Mouse (Mus musculus): ENCODE results near the gene Mum1. TPM values are rescaled to one million over a fixed set of nuclear protein-coding genes. Genes with fewer than 3 reads are reported as not detected.
A peak's percentile ranks its signal among the peaks of the same experiment; 100 is the strongest.

The Mum1 gene
- polyA plus RNA-seq, 1 experiment from 2014 or later: 43.7 TPM

DNA sequence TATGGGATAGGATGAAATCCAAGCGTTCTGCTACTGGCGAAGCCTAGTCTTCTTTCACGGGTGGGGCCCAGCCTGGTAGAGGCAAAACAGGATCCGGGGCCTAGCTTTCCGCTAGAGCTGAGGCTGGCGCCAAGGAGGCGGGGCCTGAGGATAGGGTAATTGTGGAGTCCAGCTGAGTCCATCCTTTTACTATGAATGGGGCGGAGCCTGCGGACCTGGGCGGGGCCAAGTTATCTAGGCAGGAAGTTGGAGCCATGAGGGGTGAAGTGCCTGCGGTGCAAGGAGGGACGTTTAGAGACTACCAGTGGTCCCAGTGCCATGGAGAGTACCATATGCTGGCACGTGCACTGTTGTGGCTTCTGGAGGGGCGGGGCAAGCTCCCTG, 35.3 kb downstream of the Mum1 start:
- Histone ChIP-seq H3K4me2 (peak overlapping the region; percentile 100), H3K27me3 (replicated peaks) (no peaks in the 10 kb centered on the region), H3K36me3 (peaks cover 25% of the 10 kb centered on the region), H3K4me1 (peaks cover 49% of the 10 kb centered on the region), H3K9ac (peak overlapping the region; percentile 81), H3K27ac (replicated peaks) (peak overlapping the region; percentile 98), H3K4me3 (peak overlapping the region; percentile 70), H3K9me3 (no peaks in the 10 kb centered on the region)
- WGBS: under 1% methylated on average over 14 of the region's 14 CpGs
- peak; percentile 59 for ATAC-seq (ENCODE audit: extremely low read depth, insufficient number of reproducible peaks, low FRiP score, low TSS enrichment)

DNA sequence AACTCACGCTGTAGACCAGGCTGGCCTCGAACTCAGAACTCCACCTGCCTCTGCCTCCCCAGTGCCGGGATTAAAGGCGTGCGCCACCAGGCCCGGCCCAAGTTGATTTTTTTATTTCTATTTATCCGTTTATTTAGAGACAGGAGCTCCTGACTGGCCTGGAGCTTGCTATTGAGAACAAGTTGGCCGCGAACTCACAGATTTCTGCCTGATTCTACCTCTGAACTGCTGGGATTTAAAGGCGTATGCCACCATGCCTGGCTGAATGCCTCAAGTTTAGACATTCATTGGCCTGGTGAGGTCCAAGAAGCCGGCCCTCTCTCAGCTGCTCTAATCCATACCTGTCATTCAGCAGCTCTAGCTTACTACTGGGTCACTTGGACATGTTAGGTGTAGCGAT, 35.9 kb downstream of the Mum1 start:
- no peak for ATAC-seq (ENCODE audit: extremely low read depth, insufficient number of reproducible peaks, low FRiP score, low TSS enrichment)
- no peaks in the 10 kb centered on the region for H3K27me3 ChIP-seq (replicated peaks)
- peak overlapping the region; percentile 98 for H3K27ac ChIP-seq (replicated peaks)
- peaks cover 55% of the 10 kb centered on the region for H3K4me1 ChIP-seq
- WGBS: 74% methylated on average over 12 of the region's 12 CpGs
- H3K4me3 ChIP-seq: peak overlapping the region; percentile 70
- H3K36me3 ChIP-seq: peaks cover 22% of the 10 kb centered on the region
- peak overlapping the region; percentile 81 for H3K9ac ChIP-seq
- peak overlapping the region; percentile 100 for H3K4me2 ChIP-seq
- no peaks in the 10 kb centered on the region for H3K9me3 ChIP-seq

DNA sequence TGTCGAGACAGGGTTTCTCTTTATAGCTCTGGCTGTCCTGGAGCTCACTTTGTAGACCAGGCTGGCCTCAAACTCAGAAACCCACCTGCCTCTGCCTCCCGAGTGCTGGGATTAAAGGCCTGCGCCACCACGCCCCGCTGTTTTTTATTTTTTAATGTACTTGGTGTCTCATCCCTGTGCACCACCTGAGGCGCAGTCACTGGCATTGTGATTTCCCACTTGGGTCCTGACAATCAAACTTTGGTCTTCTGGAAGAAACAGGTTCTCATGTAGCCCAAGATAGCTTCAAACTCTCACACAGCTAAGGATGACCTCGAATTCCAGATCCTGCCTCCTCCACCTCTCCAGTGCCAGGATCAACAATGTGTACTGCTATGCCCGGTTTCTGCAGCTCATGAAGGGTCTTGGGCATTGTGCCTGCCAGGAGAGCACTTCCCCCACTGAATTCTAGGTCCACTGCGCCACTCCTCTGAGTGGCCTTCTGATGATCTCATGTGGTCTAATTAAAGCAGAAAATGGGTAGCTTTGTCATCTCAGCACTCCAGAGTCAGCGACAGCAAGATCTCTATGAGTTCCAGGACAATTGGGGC, 36.6 kb downstream of the Mum1 start:
- Histone ChIP-seq H3K27ac (replicated peaks) (no peak overlapping the region), H3K9ac (no peak overlapping the region), H3K4me2 (no peak overlapping the region), H3K27me3 (replicated peaks) (no peaks in the 10 kb centered on the region), H3K4me3 (no peak overlapping the region), H3K9me3 (no peaks in the 10 kb centered on the region), H3K4me1 (peaks cover 62% of the 10 kb centered on the region), H3K36me3 (peaks cover 23% of the 10 kb centered on the region)
- 87% methylated on average over 10 of the region's 10 CpGs for WGBS
- ATAC-seq (ENCODE audit: extremely low read depth, insufficient number of reproducible peaks, low FRiP score, low TSS enrichment): no peak

DNA sequence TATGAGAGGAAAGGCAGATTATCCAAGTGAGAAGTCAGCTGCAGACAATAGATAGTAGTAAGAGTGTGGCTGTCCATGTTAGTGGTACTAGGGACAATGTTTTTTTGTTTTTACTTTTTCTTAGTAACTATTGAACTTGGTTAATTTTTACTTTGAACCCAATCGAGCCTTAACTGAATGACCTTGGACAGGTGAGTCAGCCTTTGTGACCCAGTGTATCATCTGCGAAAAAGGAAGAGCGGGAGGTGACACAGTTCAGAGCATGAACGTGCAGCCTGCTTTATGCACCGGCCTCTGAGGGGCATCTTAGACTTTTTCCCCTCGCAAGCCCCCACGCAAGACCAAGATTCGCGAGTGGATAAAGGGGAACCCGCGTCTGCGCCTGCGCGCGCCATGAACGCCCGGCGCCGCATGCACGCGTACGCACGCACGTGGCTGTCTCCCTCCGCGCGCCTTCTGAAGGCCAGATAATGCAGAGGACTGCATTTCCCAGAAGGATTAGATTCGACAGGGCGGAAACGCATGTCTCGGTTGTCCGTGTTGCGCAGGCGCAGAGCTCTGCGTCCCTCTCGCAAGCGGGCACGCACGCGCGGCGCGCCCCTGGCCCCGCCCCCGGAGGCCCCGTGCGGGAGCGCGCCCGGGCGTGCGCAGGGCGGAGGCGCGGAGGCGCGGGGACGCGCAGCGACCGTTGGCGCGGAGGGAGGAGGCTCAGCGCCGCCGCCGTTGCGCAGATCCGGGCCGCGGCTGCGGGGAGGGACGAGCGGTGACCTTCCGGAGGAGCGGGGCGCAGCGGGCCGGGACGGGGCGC, 38.3 kb downstream of the Mum1 start:
- H3K36me3 ChIP-seq: peaks cover 24% of the 10 kb centered on the region
- H3K27ac ChIP-seq (replicated peaks): peak overlapping the region; percentile 87
- peaks cover 65% of the 10 kb centered on the region for H3K4me1 ChIP-seq
- H3K9ac ChIP-seq: peak overlapping the region; percentile 100
- under 1% methylated on average over 81 of the region's 81 CpGs for WGBS
- H3K4me2 ChIP-seq: peak overlapping the region; percentile 93
- H3K27me3 ChIP-seq (replicated peaks): no peaks in the 10 kb centered on the region
- peak; percentile 45 for ATAC-seq (ENCODE audit: extremely low read depth, insufficient number of reproducible peaks, low FRiP score, low TSS enrichment)
- H3K4me3 ChIP-seq: peak overlapping the region; percentile 96
- H3K9me3 ChIP-seq: no peaks in the 10 kb centered on the region

DNA sequence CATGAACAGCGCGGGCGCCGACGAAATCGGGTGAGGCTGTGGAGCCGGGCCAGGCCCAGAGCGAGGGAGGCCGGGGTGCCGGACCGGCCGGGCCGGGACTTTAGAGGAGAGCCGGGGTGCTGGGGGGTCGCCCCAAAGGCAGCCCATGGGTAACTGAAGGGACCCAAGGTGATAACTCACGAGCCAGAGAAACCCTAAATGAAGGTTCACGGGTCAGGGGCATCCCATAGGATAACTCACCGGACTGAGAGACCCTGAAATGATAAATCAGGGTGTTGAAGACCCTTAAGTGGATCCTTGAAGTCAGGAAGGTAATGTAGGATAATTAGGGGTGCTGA, 38.9 kb downstream of the Mum1 start:
- H3K9me3 ChIP-seq: no peaks in the 10 kb centered on the region
- peak overlapping the region; percentile 100 for H3K9ac ChIP-seq
- ATAC-seq (ENCODE audit: extremely low read depth, insufficient number of reproducible peaks, low FRiP score, low TSS enrichment): no peak
- H3K36me3 ChIP-seq: peaks cover 28% of the 10 kb centered on the region
- peak overlapping the region; percentile 96 for H3K4me3 ChIP-seq
- peak overlapping the region; percentile 87 for H3K27ac ChIP-seq (replicated peaks)
- no peaks in the 10 kb centered on the region for H3K27me3 ChIP-seq (replicated peaks)
- peaks cover 65% of the 10 kb centered on the region for H3K4me1 ChIP-seq
- peak overlapping the region; percentile 93 for H3K4me2 ChIP-seq
- 0% methylated on average over 18 of the region's 18 CpGs for WGBS

DNA sequence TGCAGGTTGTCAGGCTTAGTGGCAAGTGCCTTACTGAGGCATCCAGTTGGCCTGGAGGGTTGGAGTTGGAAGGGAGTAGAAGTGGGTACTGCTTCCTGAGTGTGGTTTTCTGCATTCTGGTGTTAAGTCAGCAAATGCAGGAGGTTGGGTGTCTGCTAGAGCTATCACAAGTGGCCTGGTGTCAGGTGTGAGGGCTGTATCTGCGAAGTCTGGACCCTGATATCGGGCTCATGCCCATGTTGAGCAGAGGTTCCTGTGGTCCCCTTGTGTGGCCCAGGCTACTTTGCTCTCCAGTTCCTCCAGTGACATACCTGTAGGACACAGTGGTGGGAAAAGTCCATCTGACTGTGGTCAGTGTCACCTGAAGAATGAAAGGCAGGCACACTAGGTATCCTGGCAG, 43.9 kb downstream of the Mum1 start:
- peak overlapping the region; percentile 32; the same call in 1 of the 2 replicates for H3K27ac ChIP-seq (replicated peaks)
- peak overlapping the region; percentile 20; the same call in 1 of the 2 replicates for H3K4me2 ChIP-seq
- H3K36me3 ChIP-seq: peaks cover 67% of the 10 kb centered on the region

DNA sequence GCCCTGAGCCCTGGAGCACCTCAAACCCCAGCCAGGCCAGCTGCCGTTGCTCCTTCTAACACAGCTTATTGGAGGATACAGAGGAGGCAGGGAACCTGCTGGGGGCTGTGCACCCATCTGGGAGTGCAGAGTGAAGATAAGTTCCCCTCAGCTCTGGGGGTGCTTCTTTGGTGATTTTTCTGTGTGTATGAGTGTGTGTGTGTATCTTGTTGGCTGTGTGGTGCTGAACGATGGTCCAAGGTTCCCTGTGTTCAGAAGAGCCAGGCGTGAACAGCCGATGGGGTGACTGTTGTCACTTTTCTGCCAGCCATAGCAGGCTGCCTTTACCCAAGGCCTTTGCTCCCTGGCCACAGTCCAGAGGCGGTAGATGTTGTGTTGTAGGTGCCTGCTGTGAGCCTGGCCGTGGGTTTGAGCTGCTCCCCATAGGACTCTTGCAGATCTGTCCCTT, 44.5 kb downstream of the Mum1 start:
- peak overlapping the region; percentile 4; the same call in 1 of the 2 replicates for H3K4me3 ChIP-seq
- H3K27me3 ChIP-seq (replicated peaks): no peaks in the 10 kb centered on the region
- H3K4me1 ChIP-seq: peaks cover 70% of the 10 kb centered on the region
- WGBS: 57% methylated on average over 6 of the region's 6 CpGs
- peak overlapping the region; percentile 63 for H3K9ac ChIP-seq
- no peak for ATAC-seq (ENCODE audit: extremely low read depth, insufficient number of reproducible peaks, low FRiP score, low TSS enrichment)
- peak overlapping the region; percentile 32; the same call in 1 of the 2 replicates for H3K27ac ChIP-seq (replicated peaks)
- no peaks in the 10 kb centered on the region for H3K9me3 ChIP-seq
- peaks cover 74% of the 10 kb centered on the region for H3K36me3 ChIP-seq
- H3K4me2 ChIP-seq: peak overlapping the region; percentile 20; the same call in 1 of the 2 replicates

More for the DNA sequence above, 43.9 kb downstream of the Mum1 start:
- H3K9ac ChIP-seq: peak overlapping the region; percentile 63
- H3K4me1 ChIP-seq: peaks cover 73% of the 10 kb centered on the region
- WGBS: 77% methylated on average over 2 of the region's 2 CpGs
- ATAC-seq (ENCODE audit: extremely low read depth, insufficient number of reproducible peaks, low FRiP score, low TSS enrichment): no peak
- H3K9me3 ChIP-seq: no peaks in the 10 kb centered on the region
- H3K27me3 ChIP-seq (replicated peaks): no peaks in the 10 kb centered on the region
- H3K4me3 ChIP-seq: peak overlapping the region; percentile 4; the same call in 1 of the 2 replicates

DNA sequence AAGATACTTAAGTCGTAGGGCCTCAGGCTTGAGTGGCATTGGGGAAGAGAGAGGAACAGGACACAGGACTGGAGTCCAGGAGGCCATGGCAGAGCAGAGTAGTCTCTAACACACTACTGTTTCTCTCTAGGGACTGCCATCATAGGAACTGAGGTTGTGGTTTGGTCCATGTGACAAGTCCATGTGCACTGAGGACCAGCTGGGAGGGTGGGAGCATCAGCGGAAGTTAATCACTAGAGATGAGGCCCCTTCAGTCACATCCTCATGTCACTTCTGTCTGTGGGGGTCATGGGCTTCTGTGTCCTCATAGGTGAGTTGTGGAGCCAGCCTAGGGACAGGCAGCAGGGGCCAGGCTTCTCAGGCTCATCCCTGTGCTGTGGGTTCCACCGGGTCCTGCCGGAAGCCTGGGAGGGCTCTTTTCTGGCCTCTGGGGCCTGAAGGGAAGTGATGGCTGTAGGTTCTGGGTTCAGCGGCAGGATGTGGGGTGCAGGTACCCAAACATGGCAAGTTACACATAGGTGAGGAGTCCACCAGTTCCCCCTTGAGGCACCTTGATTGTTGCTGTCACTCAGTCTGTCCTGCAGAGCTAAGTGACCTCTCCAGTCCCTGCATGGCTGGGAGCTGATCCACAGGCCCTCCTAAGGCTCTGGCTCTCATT, 45.1 kb downstream of the Mum1 start:
- 0 out of 2 replicates have a peak overlapping the region, but pooled peaks have one; percentile 32 for H3K27ac ChIP-seq (replicated peaks)
- peaks cover 65% of the 10 kb centered on the region for H3K4me1 ChIP-seq
- no peak overlapping the region for H3K4me3 ChIP-seq
- H3K9ac ChIP-seq: peak overlapping the region; percentile 63; the same call in 1 of the 2 replicates
- WGBS: 71% methylated on average over 5 of the region's 5 CpGs
- H3K27me3 ChIP-seq (replicated peaks): no peaks in the 10 kb centered on the region
- no peaks in the 10 kb centered on the region for H3K9me3 ChIP-seq
- H3K4me2 ChIP-seq: no peak overlapping the region; the same call in 1 of the 2 replicates
- ATAC-seq (ENCODE audit: extremely low read depth, insufficient number of reproducible peaks, low FRiP score, low TSS enrichment): no peak
- peaks cover 79% of the 10 kb centered on the region for H3K36me3 ChIP-seq

DNA sequence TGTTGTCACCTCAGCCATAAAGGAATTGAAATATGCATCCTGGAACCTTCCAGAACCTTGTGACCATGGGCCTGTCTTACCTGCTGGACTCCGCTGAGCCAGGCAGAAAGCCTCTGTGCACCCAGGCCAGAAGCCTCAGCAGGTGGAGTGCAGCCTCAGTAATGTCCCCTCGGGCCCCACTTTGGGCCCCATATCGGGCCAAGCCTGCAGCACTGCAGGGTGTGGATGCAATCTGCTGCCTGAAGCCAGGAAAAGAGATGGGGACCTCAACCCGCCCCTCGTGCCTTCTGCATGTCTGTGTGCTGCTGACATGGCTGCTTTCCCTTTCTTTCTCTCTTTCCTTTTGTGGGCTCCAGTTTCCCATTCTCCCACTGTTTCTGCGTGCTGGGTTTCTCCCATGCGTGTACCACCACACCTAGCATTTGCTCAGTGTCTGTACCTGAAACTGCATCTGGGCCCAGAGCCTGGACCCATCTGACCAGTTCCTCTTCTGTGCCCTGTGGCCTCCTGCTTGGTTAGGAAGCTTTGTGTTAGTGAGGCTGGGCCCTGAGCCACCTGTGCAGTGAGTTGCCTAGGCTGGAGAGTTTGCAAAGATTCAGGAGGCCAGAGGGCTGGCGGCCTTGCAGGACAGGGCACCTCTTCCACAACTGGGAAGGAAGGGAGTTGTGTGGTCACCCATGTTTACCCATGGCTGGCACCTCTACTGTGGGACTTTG, 45.8 kb downstream of the Mum1 start:
- H3K27me3 ChIP-seq (replicated peaks): no peaks in the 10 kb centered on the region
- peak overlapping the region; percentile 11; the same call in 1 of the 2 replicates for H3K9ac ChIP-seq
- no peak overlapping the region for H3K27ac ChIP-seq (replicated peaks)
- WGBS: 82% methylated on average over 8 of the region's 8 CpGs
- peaks cover 57% of the 10 kb centered on the region for H3K4me1 ChIP-seq
- no peaks in the 10 kb centered on the region for H3K9me3 ChIP-seq
- no peak for ATAC-seq (ENCODE audit: extremely low read depth, insufficient number of reproducible peaks, low FRiP score, low TSS enrichment)
- peaks cover 85% of the 10 kb centered on the region for H3K36me3 ChIP-seq
- H3K4me3 ChIP-seq: no peak overlapping the region
- H3K4me2 ChIP-seq: no peak overlapping the region

DNA sequence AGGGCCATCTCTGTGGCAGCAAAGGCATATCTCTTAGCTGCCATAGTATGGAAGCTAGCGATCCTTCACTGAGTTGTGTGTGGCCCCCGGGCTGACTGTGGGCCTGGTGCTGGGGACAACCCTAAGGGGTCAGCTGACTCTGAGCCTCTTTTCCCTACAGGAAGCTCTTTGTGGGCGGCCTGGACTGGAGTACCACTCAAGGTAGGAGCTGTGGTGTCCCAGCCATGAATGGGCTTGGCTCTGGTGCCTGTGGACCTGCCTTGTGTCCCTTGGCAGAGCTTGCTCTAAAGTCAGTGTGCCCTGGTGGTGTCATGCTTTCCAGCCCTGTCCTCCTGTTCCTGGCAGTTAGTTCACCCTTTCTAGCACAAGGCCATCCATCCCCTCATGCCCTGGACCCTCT, 47.6 kb downstream of the Mum1 start:
- Histone ChIP-seq H3K27me3 (replicated peaks) (no peaks in the 10 kb centered on the region), H3K4me2 (no peak overlapping the region), H3K27ac (replicated peaks) (no peak overlapping the region), H3K4me3 (no peak overlapping the region), H3K36me3 (peaks cover 88% of the 10 kb centered on the region), H3K9ac (no peak overlapping the region), H3K9me3 (no peaks in the 10 kb centered on the region), H3K4me1 (peaks cover 39% of the 10 kb centered on the region)
- 72% methylated on average over 3 of the region's 3 CpGs for WGBS
- ATAC-seq (ENCODE audit: extremely low read depth, insufficient number of reproducible peaks, low FRiP score, low TSS enrichment): no peak

DNA sequence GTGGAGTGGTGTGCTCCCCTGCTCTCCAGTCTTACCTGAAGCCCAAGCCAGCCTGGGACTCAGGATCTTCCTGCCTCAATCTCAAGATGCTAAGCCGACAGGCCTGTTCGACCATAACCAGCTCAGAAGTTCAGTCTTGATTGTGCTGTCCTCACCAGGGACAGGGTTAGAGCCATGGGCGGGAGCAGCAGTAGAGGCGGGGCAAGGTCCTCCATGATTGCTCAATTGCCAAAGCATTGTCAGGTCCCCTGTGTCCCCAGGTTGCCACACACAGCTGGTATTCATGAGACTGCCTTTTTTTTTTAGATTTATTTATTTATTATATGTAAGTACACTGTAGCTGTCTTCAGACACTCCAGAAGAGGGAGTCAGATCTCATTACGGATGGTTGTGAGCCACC, 50.0 kb downstream of the Mum1 start:
- Histone ChIP-seq H3K27ac (replicated peaks) (no peak overlapping the region), H3K4me1 (peaks cover 29% of the 10 kb centered on the region), H3K4me2 (no peak overlapping the region), H3K9me3 (no peaks in the 10 kb centered on the region), H3K4me3 (no peak overlapping the region), H3K36me3 (peaks cover 94% of the 10 kb centered on the region), H3K9ac (no peak overlapping the region), H3K27me3 (replicated peaks) (no peaks in the 10 kb centered on the region)
- no peak for ATAC-seq (ENCODE audit: extremely low read depth, insufficient number of reproducible peaks, low FRiP score, low TSS enrichment)
- 78% methylated on average over 5 of the region's 5 CpGs for WGBS

Measured in heart, embryonic 13.5 days (tissue).